Comparison of ENCODE assay signal across 19 mouse cellular contexts in the genomic region with DNA sequence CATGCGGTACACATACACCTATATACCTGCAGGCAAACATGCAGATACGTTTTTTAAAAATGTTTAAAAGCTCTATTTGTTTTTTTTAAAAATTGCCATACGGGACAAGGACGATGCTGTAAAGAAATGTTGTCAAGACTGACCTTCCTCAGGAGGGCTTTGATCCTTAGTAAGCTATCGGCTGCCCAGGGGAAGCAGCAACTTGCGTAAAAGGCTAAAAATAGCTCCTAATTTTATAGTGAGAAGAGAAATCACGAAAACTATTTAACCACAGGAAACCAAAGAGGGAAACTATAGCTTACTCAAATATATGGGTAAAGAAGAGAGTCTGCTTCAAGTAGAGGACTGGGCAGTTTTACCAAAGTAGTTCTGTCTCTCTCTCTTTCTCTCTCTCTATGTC.
DNase-seq lines count a peak whose midpoint lies in the region; ATAC-seq and TF ChIP-seq lines count a peak whose summit lies in the region.
"Had no signal": no experiment of that assay in that cellular context is flagged by ENCODE, and none has a peak within 500 bp of the region (broad histone marks: within the 10 kb centered on the region; RNA-seq: fewer than 3 reads in every experiment).

No protein-coding gene starts in this region.

- H3K9ac ChIP-seq in midbrain, embryonic 11.5 days (ENCODE audit: low read length), result no peak overlapping the region
- no peak overlapping the region for H3K9ac ChIP-seq in midbrain, embryonic 15.5 days
- H3K9ac ChIP-seq in neural tube, embryonic 15.5 days (replicated peaks), result no peak overlapping the region
- H3K9ac ChIP-seq: embryonic facial prominence, embryonic 13.5 days; heart, embryonic 12.5 days; hindbrain, embryonic 15.5 days had no signal

- DNase-seq in midbrain, embryonic 11.5 days (ENCODE audit: low spot score, missing footprints), result peak; percentile 69
- DNase-seq in limb, embryonic 10.5 days (ENCODE audit: low spot score), result no peak
- DNase-seq in heart, postnatal 10 days, result no peak
- no peak for DNase-seq in thymus, postnatal 36 days
- DNase-seq: adrenal gland, adult 2 months; adrenal gland, postnatal 25 days; cerebellum, adult 2 months; gastrocnemius, postnatal 10 days; heart, postnatal 36 days had no signal

- intact Hi-C loops in heart, postnatal 10 days (cut with DNase I), result loop anchor here (5.0 kb wide), 1 partner anchor 348 kb away; no protein-coding TSS in a partner anchor

- no peak for ATAC-seq in midbrain, embryonic 11.5 days (ENCODE audit: low FRiP score)
- no peak for ATAC-seq in midbrain, embryonic 15.5 days (replicated peaks)
- ATAC-seq in neural tube, embryonic 15.5 days (ENCODE audit: low FRiP score), result no peak
- ATAC-seq: activated CD4-positive, CD25-positive, alpha-beta regulatory T cell, adult 4 months; forebrain, embryonic 14.5 days; intestine, postnatal 0 days had no signal

- no peaks in the 10 kb centered on the region for H3K36me3 ChIP-seq in midbrain, embryonic 11.5 days (ENCODE audit: control insufficient read depth, insufficient read depth, low read length)
- H3K36me3 ChIP-seq in midbrain, embryonic 15.5 days (replicated peaks), result no peaks in the 10 kb centered on the region
- H3K36me3 ChIP-seq in limb, embryonic 10.5 days, result no peaks in the 10 kb centered on the region
- no peaks in the 10 kb centered on the region for H3K36me3 ChIP-seq in neural tube, embryonic 15.5 days
- H3K36me3 ChIP-seq: embryonic facial prominence, embryonic 13.5 days; heart, embryonic 12.5 days; hindbrain, embryonic 15.5 days had no signal

- H3K27ac ChIP-seq in midbrain, embryonic 11.5 days (ENCODE audit: low read depth, low read length), result no peak overlapping the region
- H3K27ac ChIP-seq in midbrain, embryonic 15.5 days, result no peak overlapping the region
- H3K27ac ChIP-seq in bone marrow macrophage, adult 2 months (ENCODE audit: insufficient read depth, low read depth, low read length), result peak overlapping the region; percentile 26
- H3K27ac ChIP-seq in limb, embryonic 10.5 days, result peak overlapping the region; percentile 69; the same call in 1 of the 2 replicates
- no peak overlapping the region for H3K27ac ChIP-seq in neural tube, embryonic 15.5 days (replicated peaks)
- H3K27ac ChIP-seq: hindbrain, embryonic 15.5 days had no signal

- H3K4me3 ChIP-seq in midbrain, embryonic 11.5 days (ENCODE audit: low read depth, low read length), result no peak overlapping the region
- no peak overlapping the region for H3K4me3 ChIP-seq in midbrain, embryonic 15.5 days
- no peak overlapping the region for H3K4me3 ChIP-seq in bone marrow macrophage, adult 2 months (ENCODE audit: insufficient read depth, low read length)
- no peak overlapping the region for H3K4me3 ChIP-seq in limb, embryonic 10.5 days
- H3K4me3 ChIP-seq in neural tube, embryonic 15.5 days (replicated peaks), result no peak overlapping the region
- H3K4me3 ChIP-seq: embryonic facial prominence, embryonic 13.5 days; heart, embryonic 12.5 days; hindbrain, embryonic 15.5 days had no signal

- TF ChIP-seq POLR2A in bone marrow macrophage, adult 2 months (IDR thresholded peaks at IDR 0.05; ENCODE audit: borderline replicate concordance, low read depth, low read length), result no peak

- WGBS in midbrain, embryonic 11.5 days, result 81% methylated on average over 7 of the region's 7 CpGs
- 83% methylated on average over 7 of the region's 7 CpGs for WGBS in midbrain, embryonic 15.5 days
- WGBS in limb, embryonic 10.5 days, result 77% methylated on average over 7 of the region's 7 CpGs
- WGBS in neural tube, embryonic 15.5 days, result 86% methylated on average over 7 of the region's 7 CpGs

- H3K27me3 ChIP-seq in midbrain, embryonic 11.5 days (ENCODE audit: control insufficient read depth, insufficient read depth, low read length), result no peaks in the 10 kb centered on the region
- H3K27me3 ChIP-seq in midbrain, embryonic 15.5 days (replicated peaks), result no peaks in the 10 kb centered on the region
- H3K27me3 ChIP-seq in limb, embryonic 10.5 days (ENCODE audit: low read depth, poor library complexity, severe bottlenecking), result no peaks in the 10 kb centered on the region
- no peaks in the 10 kb centered on the region for H3K27me3 ChIP-seq in neural tube, embryonic 15.5 days (replicated peaks)
- H3K27me3 ChIP-seq: embryonic facial prominence, embryonic 13.5 days; heart, embryonic 12.5 days; hindbrain, embryonic 15.5 days; Patski had no signal

- TF ChIP-seq CTCF in bone marrow macrophage, adult 2 months (IDR thresholded peaks at IDR 0.05; ENCODE audit: low read depth, low read length), result no peak

- peaks cover 14% of the 10 kb centered on the region for H3K4me1 ChIP-seq in midbrain, embryonic 11.5 days (ENCODE audit: control insufficient read depth, insufficient read depth, low read length)
- peaks cover 6% of the 10 kb centered on the region for H3K4me1 ChIP-seq in midbrain, embryonic 15.5 days
- H3K4me1 ChIP-seq in bone marrow macrophage, adult 2 months (ENCODE audit: control insufficient read depth, insufficient read depth, low read length), result peaks cover 21% of the 10 kb centered on the region
- H3K4me1 ChIP-seq in limb, embryonic 10.5 days, result peaks cover 26% of the 10 kb centered on the region
- H3K4me1 ChIP-seq in neural tube, embryonic 15.5 days, result peaks cover 30% of the 10 kb centered on the region

- H3K9me3 ChIP-seq in midbrain, embryonic 11.5 days (ENCODE audit: control insufficient read depth, low read length), result no peaks in the 10 kb centered on the region
- no peaks in the 10 kb centered on the region for H3K9me3 ChIP-seq in midbrain, embryonic 15.5 days
- no peaks in the 10 kb centered on the region for H3K9me3 ChIP-seq in limb, embryonic 10.5 days (replicated peaks)
- no peaks in the 10 kb centered on the region for H3K9me3 ChIP-seq in neural tube, embryonic 15.5 days (replicated peaks)
- H3K9me3 ChIP-seq: embryonic facial prominence, embryonic 13.5 days; heart, embryonic 12.5 days; hindbrain, embryonic 15.5 days had no signal

- H3K4me2 ChIP-seq in midbrain, embryonic 11.5 days, result no peak overlapping the region
- H3K4me2 ChIP-seq in midbrain, embryonic 15.5 days, result no peak overlapping the region
- no peak overlapping the region for H3K4me2 ChIP-seq in neural tube, embryonic 15.5 days
- H3K4me2 ChIP-seq: embryonic facial prominence, embryonic 13.5 days; heart, embryonic 12.5 days; hindbrain, embryonic 15.5 days had no signal

Comparison
In these comparisons a context has a peak if more than half of its experiments do, and no peak if none do; other contexts are left out.
1. H3K27ac ChIP-seq: peak in bone marrow macrophage, adult 2 months (single experiment) and limb, embryonic 10.5 days (single experiment); none in midbrain, embryonic 11.5 days (single experiment), midbrain, embryonic 15.5 days (single experiment) and neural tube, embryonic 15.5 days (single experiment).